Mouse (Mus musculus): ENCODE data around the gene Olfr1378. TPM values are rescaled to one million over a fixed set of nuclear protein-coding genes. Genes with fewer than 3 reads are reported as not detected.

Gene Olfr1378
- not detected for total RNA-seq (2021)
- long read RNA-seq, experiment 1 = 0 reads
- long read RNA-seq, experiment 2 = 0 reads

DNA sequence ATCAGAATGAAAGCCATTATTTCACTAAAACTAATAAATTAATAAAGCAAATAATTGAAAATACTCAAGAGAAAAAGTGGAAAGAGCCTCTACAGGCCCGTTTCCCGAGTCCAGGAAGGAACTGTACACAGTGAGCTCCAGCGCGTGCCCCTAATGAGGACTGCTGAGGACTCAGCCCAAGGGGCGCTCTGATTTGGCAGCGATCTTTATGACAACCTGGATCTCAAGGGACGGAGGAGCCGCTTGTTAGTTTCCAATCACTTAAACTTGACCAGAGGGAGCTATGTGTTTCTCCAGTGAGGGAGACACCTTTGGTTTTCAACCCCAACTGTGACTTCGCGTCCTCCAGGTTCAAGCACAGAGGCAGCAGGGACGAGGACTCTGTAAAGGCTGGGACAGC is at the start of gene Olfr1378:
Gene Olfr1378 (plus strand): TSS at position 301 of the 400 bp plus-strand sequence.
- TF ChIP-seq CTCF (IDR thresholded peaks at IDR 0.05) = no peak
- H3K27ac ChIP-seq = no peak within 1 kb of the TSS
- no peak for DNase-seq (ENCODE audit: extremely low spot score in 1 of 2, low spot score in 2 of 2)
- no peak within 1 kb of the TSS for H3K4me3 ChIP-seq
- intact Hi-C loops (cut with DNase I) = no loop called here

DNA sequence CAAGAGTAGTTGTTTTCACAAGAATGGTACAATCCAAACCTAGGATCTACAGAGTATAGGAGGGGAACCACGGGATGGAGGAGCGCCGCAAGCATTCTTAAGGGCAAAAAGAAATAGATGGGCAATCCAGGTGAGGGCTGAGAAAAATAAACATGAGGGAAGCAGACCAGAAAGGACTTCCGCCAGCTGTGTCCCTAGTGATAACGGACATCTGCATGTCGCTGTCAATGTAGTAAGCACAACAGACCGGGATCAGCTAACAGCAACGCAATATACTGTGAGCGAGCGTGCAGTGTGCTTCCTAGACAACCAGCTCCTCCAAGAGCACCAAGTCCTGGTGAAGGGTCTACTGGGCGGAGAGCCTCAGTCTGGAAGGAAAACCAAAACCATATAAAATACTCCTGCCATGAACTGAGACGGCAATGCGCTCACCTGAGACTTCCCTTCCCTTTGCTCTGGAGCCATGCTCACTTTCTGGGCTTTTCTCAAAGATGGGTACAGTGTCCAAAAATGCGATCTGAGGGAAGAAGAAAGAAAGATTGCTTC is 35.8 kb upstream of the Olfr1378 start:
- H3K27ac ChIP-seq = peak overlapping the region; percentile 94
- intact Hi-C loops (cut with DNase I) = loop anchor here (1.0 to 5.0 kb wide), 4 partner anchors 14 to 132 kb away; partner anchors contain the start of genes Zfp2, Zfp354c and Zfp454
- TF ChIP-seq CTCF (IDR thresholded peaks at IDR 0.05) = no peak
- peak overlapping the region; percentile 67 for H3K4me3 ChIP-seq
- DNase-seq (ENCODE audit: extremely low spot score in 1 of 2, low spot score in 2 of 2) = no peak

DNA sequence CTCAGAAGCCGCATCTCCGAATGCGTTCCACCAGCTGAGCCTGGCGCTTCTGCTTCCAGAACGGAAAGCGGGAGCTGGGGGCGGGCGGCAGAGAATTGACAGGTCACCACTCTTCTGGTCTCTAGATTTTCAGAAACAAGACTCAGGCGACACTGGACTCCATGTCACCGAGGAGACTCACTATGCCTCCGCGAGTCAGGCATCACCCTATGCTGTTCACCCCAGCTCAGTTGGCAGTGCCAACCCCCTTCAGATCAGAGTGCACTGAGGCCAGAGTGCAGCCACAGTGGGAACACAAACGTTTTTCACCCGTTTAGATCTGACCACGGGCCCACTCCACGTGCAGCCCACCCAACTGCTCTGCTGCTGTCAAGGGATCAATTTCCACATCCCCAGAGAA is 35.3 kb upstream of the Olfr1378 start:
- no peak for DNase-seq (ENCODE audit: extremely low spot score in 1 of 2, low spot score in 2 of 2)
- intact Hi-C loops (cut with DNase I) = loop anchor here (1.0 to 5.0 kb wide), 4 partner anchors 15 to 132 kb away; partner anchors contain the start of genes Zfp2, Zfp354c and Zfp454
- H3K4me3 ChIP-seq = peak overlapping the region; percentile 67
- peak overlapping the region; percentile 94 for H3K27ac ChIP-seq
- TF ChIP-seq CTCF (IDR thresholded peaks at IDR 0.05) = no peak

DNA sequence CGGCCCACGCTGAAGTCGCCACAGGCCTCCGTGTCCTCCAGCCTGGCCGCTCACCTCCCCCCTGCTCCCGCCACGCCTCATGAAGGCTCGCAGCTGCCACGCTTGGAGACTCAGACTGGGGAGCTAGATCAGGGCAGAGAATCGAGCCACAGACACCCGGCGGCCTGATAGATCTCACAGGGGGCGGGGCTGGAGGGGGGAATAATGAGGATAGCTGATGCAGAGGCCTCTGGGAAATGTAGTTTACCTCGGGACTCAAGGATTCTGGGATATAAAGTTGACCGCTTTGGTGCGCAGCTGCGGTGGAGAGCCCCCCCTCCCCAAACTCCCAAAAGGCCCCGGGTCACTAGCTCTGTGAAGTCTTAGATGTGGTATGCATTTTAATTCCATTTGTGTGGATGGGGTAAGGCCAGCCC is 34.9 kb upstream of the Olfr1378 start, which contains the start of gene Zfp354b:
Gene Zfp354b (minus strand): TSS at position 183 of the 416 bp plus-strand sequence.
- intact Hi-C loops (cut with DNase I) = loop anchor here (1.0 to 5.0 kb wide), 4 partner anchors 15 to 131 kb away; partner anchors contain the start of genes Zfp2, Zfp354c and Zfp454

DNA sequence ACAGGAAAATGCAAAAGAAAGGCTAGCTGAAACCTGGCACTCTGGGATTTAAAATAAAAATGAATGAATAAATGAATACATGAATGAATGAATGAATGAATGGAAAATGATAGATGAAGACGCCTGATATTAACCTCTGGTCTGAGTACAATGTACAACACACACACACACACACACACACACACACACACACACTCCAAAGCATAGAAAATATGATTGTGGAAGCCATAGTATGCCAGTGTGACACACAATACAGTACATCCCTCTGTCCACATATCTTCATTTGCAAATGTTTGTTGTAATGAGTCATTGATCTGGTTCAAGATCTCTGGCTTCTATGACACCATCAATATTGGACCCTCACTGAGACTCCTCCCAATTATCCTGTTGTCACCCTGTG is 34.3 kb upstream of the Olfr1378 start:
- Histone ChIP-seq H3K27ac (peak overlapping the region; percentile 94), H3K4me3 (peak overlapping the region; percentile 67)
- intact Hi-C loops (cut with DNase I) = loop anchor here (5.0 kb wide), 2 partner anchors 45 to 105 kb away; partner anchors contain the start of genes Zfp354c and Zfp454
- no peak for TF ChIP-seq CTCF (IDR thresholded peaks at IDR 0.05)
- DNase-seq (ENCODE audit: extremely low spot score in 1 of 2, low spot score in 2 of 2) = no peak

More for the DNA sequence above, 34.9 kb upstream of the Olfr1378 start, which contains the start of gene Zfp354b:
- peak; percentile 75 to 85 for DNase-seq (ENCODE audit: extremely low spot score in 1 of 2, low spot score in 2 of 2)
- no peak for TF ChIP-seq CTCF (IDR thresholded peaks at IDR 0.05)
- Histone ChIP-seq H3K27ac (peak within 1 kb of the TSS; percentile 94), H3K4me3 (peak within 1 kb of the TSS; percentile 67)

DNA sequence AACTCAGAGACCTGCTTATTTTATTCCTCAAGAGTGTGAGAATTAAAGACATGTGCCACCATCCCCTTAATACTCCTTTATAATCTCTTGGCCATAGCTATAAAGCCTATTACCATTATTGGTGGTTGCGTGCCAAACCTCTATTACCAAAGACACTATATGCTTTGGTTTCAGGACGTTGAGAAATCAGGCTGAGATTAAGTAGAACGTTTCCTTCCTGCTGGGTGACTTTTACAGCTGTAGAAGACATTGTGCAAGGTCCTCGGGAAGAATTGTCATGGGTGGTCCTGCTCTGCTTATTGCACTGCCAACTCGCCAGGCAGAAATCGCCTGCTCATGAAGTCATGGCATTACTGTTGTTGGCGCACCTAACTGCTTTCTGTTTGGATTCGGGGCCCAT is 27.9 kb upstream of the Olfr1378 start:
- no peak for DNase-seq (ENCODE audit: extremely low spot score in 1 of 2, low spot score in 2 of 2)
- intact Hi-C loops (cut with DNase I) = no loop called here
- H3K27ac ChIP-seq = no peak overlapping the region
- TF ChIP-seq CTCF (IDR thresholded peaks at IDR 0.05) = no peak
- no peak overlapping the region for H3K4me3 ChIP-seq

DNA sequence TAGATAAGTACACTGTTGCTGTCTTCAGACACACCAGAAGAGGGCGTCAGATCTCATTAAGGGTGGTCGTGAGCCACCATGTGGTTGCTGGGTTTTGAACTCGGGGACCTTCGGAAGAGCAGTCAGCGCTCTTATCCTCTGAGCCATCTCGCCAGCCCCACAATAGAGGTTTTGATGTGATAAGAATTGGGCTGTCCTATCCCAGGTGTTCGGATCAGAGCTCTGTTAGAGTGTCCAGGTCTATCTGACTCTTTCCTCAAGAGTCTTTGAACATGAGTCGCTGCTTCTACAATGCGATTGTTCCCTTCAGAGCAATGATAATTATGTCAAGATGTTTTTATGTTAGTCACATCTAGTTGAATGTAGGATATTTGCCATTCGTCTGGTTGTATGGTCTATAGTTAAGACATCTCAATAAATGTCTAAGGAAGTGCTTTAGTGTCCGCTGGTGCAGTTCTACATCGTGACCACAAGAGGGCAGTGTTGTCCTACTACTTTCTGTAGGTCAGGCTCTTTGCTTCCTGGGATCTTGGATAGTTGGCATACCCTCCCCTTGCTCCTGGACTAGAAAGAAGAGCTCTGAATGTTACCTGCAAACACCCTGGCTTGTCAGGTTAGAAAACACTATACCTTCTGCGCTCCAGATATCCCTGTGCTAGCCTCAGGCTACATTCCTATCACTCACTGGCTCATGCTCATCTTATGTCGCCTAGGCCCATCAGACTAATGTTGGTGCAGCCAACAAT is 26.5 kb upstream of the Olfr1378 start:
- Histone ChIP-seq H3K27ac (no peak overlapping the region), H3K4me3 (no peak overlapping the region)
- intact Hi-C loops (cut with DNase I) = loop anchor here (1.0 to 5.0 kb wide), 3 partner anchors 94 to 598 kb away; no protein-coding TSS in a partner anchor
- no peak for DNase-seq (ENCODE audit: extremely low spot score in 1 of 2, low spot score in 2 of 2)
- peak; percentile 84 for TF ChIP-seq CTCF (IDR thresholded peaks at IDR 0.05)

DNA sequence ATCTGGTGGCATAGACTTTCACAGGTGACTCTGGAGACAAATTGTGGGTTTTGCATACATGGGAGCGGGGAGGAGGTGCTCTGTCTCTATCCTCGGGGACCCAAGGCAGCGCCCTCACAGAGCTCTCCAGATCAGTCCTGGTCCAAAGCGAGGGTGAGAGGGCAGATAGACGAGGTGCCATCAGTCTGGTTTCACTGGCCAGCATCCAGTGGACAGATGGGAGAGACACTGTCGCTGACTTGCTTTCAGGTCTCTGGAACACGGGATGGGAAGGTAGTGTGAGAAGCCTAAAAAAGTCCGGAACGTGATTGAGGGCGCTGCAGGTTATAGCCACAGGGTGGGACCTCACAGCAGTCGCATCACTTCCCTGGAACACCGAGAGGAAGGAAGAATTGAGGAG is 23.9 kb upstream of the Olfr1378 start:
- H3K4me3 ChIP-seq = no peak overlapping the region
- intact Hi-C loops (cut with DNase I) = loop anchor here (5.0 kb wide), 1 partner anchor 595 kb away; no protein-coding TSS in a partner anchor
- no peak for TF ChIP-seq CTCF (IDR thresholded peaks at IDR 0.05)
- no peak overlapping the region for H3K27ac ChIP-seq
- DNase-seq (ENCODE audit: extremely low spot score in 1 of 2, low spot score in 2 of 2) = no peak

DNA sequence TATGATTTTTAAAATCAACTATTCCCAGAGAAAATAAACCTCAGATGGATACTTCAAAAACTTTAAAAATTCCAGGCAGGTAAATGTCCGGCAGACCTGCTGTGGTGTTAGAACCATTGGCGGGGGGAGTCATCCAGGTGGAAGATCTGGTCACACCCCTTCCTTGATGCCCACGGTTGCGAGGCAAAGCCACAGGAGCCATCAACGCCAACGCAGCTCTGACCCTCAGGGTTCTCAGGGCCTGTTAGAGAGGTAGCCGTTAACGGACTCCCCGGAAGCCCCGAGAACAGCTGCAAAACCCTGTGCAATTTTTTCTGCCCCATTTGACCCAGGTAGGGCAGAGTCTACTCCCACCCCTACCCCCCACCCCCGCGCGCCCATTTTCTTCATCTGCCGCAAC is 22.8 kb upstream of the Olfr1378 start, which contains the start of gene 4933414I15Rik:
Gene 4933414I15Rik (minus strand): TSS at position 260 of the 400 bp plus-strand sequence.
- intact Hi-C loops (cut with DNase I) = loop anchor here (5.0 kb wide), 1 partner anchor 594 kb away; no protein-coding TSS in a partner anchor
- Histone ChIP-seq H3K4me3 (no peak within 1 kb of the TSS), H3K27ac (no peak within 1 kb of the TSS)
- TF ChIP-seq CTCF (IDR thresholded peaks at IDR 0.05) = no peak
- no peak for DNase-seq (ENCODE audit: extremely low spot score in 1 of 2, low spot score in 2 of 2)

DNA sequence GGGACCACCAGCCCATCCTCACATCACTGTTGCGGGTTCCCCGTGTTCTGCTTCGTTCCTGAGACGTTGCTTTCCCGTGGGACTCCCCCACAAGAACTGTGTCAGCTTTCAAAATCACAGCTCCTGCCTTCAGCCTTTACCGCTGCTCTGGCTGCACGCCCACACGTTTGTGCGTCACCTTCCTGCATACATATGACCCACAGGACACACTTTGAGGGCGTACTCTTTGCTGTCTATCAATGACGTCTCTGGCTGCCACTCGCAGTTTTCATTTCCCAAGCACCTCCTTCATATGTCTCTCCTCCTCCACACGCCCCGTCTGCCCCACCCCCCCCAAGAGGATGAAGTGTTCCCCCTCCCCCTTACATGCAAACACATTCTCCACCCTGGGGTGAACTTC is 14.0 kb upstream of the Olfr1378 start:
- DNase-seq (ENCODE audit: extremely low spot score in 1 of 2, low spot score in 2 of 2) = peak; percentile 22 to 57
- no peak for TF ChIP-seq CTCF (IDR thresholded peaks at IDR 0.05)
- no peak overlapping the region for H3K27ac ChIP-seq
- intact Hi-C loops (cut with DNase I) = no loop called here
- H3K4me3 ChIP-seq = no peak overlapping the region

DNA sequence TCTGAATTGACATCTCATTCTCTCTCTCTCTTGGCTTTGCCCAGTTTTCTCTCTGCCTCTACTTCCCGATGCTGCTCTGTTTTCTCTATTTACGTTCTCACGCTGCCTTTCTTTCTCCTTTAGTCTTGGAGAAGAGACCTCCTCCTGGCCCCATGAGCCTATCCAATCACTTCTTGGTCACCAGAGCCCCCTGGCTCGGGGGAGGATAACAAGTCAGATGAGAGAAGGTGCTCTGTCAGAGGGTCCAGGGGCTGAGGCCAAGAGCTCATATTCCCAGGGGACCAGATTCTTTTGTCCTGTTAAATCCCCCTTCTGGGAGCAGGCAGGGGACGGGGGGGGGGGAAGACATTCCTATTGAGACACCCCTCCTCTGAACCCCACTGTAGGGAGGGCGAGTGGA is 12.7 kb upstream of the Olfr1378 start, which contains the start of gene Prop1:
Gene Prop1 (minus strand): TSS at position 101 of the 400 bp plus-strand sequence.
- Histone ChIP-seq H3K4me3 (no peak within 1 kb of the TSS), H3K27ac (no peak within 1 kb of the TSS)
- no peak for DNase-seq (ENCODE audit: extremely low spot score in 1 of 2, low spot score in 2 of 2)
- intact Hi-C loops (cut with DNase I) = no loop called here
- TF ChIP-seq CTCF (IDR thresholded peaks at IDR 0.05) = no peak

DNA sequence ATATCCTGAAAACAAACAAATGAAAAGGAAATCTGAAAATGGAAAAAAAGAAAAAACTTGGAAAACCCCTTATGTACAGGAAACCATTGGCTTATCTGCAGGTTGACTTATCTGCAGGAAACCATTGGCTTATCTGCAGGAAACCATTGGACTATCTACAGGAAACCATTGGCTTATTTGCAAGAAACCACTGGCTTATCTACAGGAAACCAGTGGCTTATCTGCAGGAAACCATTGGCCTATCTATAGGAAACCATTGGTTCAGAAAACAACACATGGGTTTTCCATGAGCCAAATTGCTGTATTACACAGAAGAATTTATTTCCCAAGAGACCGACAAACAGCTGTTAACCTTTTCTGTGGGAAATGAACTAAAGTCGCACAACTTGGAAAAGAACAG is 1.4 kb upstream of the Olfr1378 start:
- TF ChIP-seq CTCF (IDR thresholded peaks at IDR 0.05) = no peak
- no peak for DNase-seq (ENCODE audit: extremely low spot score in 1 of 2, low spot score in 2 of 2)

More for the DNA sequence above, 1.4 kb upstream of the Olfr1378 start:
- intact Hi-C loops (cut with DNase I) = no loop called here
- H3K4me3 ChIP-seq = no peak overlapping the region
- H3K27ac ChIP-seq = no peak overlapping the region

All from left cerebral cortex, adult 2 months (tissue).